Mouse (Mus musculus) midbrain, embryonic 14.5 days (tissue): ENCODE measurements around the gene Dpyd. TPM values are rescaled to one million over a fixed set of nuclear protein-coding genes. Genes with fewer than 3 reads are reported as not detected.

ENCODE experiments used
- ATAC-seq: fragments of 200-750 bp; cut with Nextera tagmentation; 2 replicates; pipeline ENCODE4 v1.8.0; 2017; ENCODE audit warnings: moderate number of reproducible peaks, moderate library complexity; ENCODE audit not compliant: low FRiP score, low TSS enrichment
- DNase-seq: peaks from one replicate; pipeline ENCODE4 v3.0.0-alpha.2; 2015
- H3K27ac ChIP-seq: fragments of 300-500 bp; sonication (generic); replicated peaks from 2 replicates; pipeline ENCODE4 v1.5.1; 2014; ENCODE audit warnings: mild to moderate bottlenecking, low read depth, low read length, moderate library complexity
- H3K27me3 ChIP-seq: fragments of 300-500 bp; sonication (generic); 2 replicates; pipeline ENCODE4 v1.6.1; 2014; ENCODE audit warnings: low read length, control low read depth, mixed read lengths; ENCODE audit not compliant: control insufficient read depth, insufficient read depth
- H3K36me3 ChIP-seq: fragments of 300-500 bp; sonication (generic); 2 replicates; pipeline ENCODE4 v1.6.1; 2014; ENCODE audit warnings: low read length, control low read depth; ENCODE audit not compliant: control insufficient read depth, insufficient read depth
- H3K4me1 ChIP-seq: fragments of 300-500 bp; sonication (generic); 2 replicates; pipeline ENCODE4 v1.6.1; 2014; ENCODE audit warnings: mild to moderate bottlenecking, antibody characterized with exemption, low read length, control low read depth; ENCODE audit not compliant: control insufficient read depth, insufficient read depth
- H3K4me2 ChIP-seq: fragments of 300-500 bp; sonication (generic); 2 replicates; pipeline ENCODE4 v1.6.1; 2014; ENCODE audit warnings: mild to moderate bottlenecking, low read length, moderate library complexity
- H3K4me3 ChIP-seq: fragments of 300-500 bp; sonication (generic); replicated peaks from 2 replicates; pipeline ENCODE4 v1.5.1; 2014; ENCODE audit warnings: low read depth, low read length
- H3K9ac ChIP-seq: fragments of 300-500 bp; sonication (generic); replicated peaks from 2 replicates; pipeline ENCODE4 v1.6.1; 2014; ENCODE audit warnings: mild to moderate bottlenecking, low read length, moderate library complexity
- H3K9me3 ChIP-seq: fragments of 300-500 bp; sonication (generic); 2 replicates; pipeline ENCODE4 v1.6.1; 2016; ENCODE audit warnings: low read length, control low read depth, mixed read lengths; ENCODE audit not compliant: control insufficient read depth
- WGBS: fragments of 180-500 bp; shearing (Covaris S2); extraction: QIAGEN DNeasy Blood & Tissue Kit; methylation state at CpG from one replicate; pipeline ENCODE4 v1.1.7; 2014; 5-methylcytosine and 5-hydroxymethylcytosine counted together
- polyA plus RNA-seq: library from polyadenylated mRNA; unstranded; fragments of >200 nt; fragmentation: Nextera tagmentation; extraction: Ambion mirVana; gene quantifications from 2 replicates; pipeline ENCODE4 v1.2.1, GENCODE M21; 2014

Gene Dpyd
- polyA plus RNA-seq, 1 experiment from 2014 or later = 3.4 TPM

DNA sequence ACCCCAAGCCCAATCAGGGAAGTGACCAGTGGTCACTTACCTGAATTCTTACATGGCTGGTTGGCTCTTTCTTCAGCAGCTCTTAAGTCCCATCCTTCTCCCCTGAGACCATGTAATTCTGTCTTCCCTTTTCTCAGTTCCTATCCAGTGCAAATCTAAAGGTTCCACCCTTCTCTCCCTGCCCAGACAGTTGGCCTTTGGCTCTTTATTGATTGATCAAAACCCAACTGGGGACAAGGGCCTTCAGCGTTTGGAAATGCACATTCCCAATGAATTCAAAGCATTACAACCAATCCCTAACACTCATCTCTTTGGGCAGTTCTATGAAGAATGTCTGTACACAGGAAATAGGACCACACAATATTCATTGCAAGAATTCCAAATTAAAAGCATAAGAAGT is 251.0 kb downstream of the Dpyd start:
- Histone ChIP-seq H3K4me1 (no peaks in the 10 kb centered on the region), H3K27ac (no peak overlapping the region), H3K27me3 (no peaks in the 10 kb centered on the region), H3K9me3 (no peaks in the 10 kb centered on the region), H3K36me3 (no peaks in the 10 kb centered on the region), H3K4me3 (no peak overlapping the region), H3K9ac (no peak overlapping the region), H3K4me2 (no peak overlapping the region)
- DNase-seq (no peak), ATAC-seq (no peak)
- WGBS = 70% methylated on average over 1 of the region's 1 CpGs

DNA sequence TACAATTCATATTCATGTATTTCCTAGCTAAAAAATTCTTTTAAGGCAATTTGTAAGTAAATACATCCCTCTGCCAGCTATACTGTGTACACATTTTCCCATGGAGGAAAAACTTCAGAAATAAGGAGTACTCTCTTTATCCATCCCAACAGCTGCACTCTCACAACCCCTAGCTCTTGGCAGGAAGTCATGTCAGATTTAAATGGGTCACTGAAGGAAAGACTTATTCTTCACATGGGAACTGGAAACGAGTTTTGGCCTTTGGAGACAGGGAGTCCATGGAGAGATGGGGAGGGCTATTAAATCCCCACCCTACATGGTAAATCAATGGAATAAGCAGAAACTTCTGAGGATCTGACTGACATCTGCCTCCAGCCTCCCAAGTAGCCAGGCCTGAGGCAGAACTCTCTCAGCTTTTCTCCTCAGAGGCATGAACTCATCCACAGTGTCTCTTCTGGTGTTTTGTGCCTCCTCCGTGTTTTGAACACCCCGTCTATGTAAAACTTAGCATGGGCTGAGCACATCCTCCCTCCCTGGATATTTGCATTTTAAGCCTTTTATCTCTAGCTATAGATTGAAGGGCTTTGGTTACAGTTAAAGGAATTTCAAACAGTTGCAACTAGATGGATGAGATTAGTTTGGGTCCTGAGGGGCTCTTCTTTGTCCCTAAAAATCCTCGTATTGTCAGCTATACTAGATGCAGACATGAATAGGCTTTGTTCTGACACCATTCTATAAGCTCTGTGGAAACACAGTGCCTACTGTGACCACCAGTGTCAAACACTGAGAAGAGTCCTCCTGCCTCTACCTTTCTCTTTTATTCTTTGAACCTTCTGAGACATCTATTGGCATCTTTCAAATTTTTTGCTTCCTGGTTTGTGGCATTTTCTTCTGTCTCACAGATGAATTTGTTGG is 288.9 kb downstream of the Dpyd start:
- Histone ChIP-seq H3K4me1 (no peaks in the 10 kb centered on the region), H3K4me3 (no peak overlapping the region), H3K9me3 (no peaks in the 10 kb centered on the region), H3K27ac (no peak overlapping the region), H3K4me2 (no peak overlapping the region), H3K36me3 (no peaks in the 10 kb centered on the region), H3K27me3 (no peaks in the 10 kb centered on the region), H3K9ac (no peak overlapping the region)
- DNase-seq = peak; percentile 14
- no peak for ATAC-seq
- WGBS = 6% methylated on average over 4 of the region's 4 CpGs

DNA sequence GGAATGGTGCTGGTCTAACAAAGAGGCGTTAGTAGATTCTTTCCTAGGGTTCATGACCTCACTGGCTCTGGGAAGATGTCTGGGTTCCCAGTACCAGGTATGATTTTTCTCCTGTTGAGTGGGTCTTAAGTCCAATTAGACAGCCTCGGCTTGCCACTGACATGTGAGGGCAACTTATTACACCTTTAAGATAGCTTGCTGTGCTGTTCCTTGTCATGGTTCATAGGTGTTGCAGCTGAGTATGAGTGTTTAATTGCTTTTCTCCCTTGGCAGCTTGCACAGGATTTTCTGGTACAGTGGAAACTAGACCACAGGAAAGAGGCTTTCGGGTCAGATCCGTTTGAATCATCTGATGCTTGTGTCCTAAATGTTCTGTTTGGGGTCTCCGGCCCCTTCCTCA is 290.8 kb downstream of the Dpyd start:
- Histone ChIP-seq H3K4me2 (no peak overlapping the region), H3K36me3 (no peaks in the 10 kb centered on the region), H3K4me1 (no peaks in the 10 kb centered on the region), H3K9ac (no peak overlapping the region), H3K27me3 (no peaks in the 10 kb centered on the region), H3K27ac (no peak overlapping the region), H3K9me3 (no peaks in the 10 kb centered on the region), H3K4me3 (no peak overlapping the region)
- DNase-seq = no peak
- ATAC-seq = no peak
- WGBS = 89% methylated on average over 5 of the region's 5 CpGs

DNA sequence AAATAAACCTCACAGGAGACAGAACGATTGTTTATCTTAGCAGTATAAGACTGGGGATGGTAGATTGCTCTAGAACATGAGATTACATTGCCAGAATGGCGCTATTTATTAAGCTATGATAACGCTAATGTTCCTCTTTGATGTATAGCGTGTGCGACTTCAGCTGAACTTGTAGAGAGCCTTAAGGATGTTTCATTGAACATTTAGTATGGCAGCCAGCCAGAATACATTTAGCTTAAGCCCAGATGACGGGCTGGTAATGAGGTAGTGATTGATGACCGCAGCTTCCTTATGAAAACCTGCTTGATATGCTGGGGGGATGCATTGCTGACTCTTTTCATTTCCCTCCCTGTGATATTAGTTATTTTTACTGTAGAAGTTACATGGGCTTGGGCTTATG is 293.5 kb downstream of the Dpyd start:
- Histone ChIP-seq H3K4me3 (no peak overlapping the region), H3K4me2 (no peak overlapping the region), H3K9me3 (no peaks in the 10 kb centered on the region), H3K27ac (no peak overlapping the region), H3K27me3 (no peaks in the 10 kb centered on the region), H3K36me3 (no peaks in the 10 kb centered on the region), H3K9ac (no peak overlapping the region), H3K4me1 (no peaks in the 10 kb centered on the region)
- peak; percentile 62 for DNase-seq
- no peak for ATAC-seq
- 56% methylated on average over 7 of the region's 7 CpGs for WGBS

DNA sequence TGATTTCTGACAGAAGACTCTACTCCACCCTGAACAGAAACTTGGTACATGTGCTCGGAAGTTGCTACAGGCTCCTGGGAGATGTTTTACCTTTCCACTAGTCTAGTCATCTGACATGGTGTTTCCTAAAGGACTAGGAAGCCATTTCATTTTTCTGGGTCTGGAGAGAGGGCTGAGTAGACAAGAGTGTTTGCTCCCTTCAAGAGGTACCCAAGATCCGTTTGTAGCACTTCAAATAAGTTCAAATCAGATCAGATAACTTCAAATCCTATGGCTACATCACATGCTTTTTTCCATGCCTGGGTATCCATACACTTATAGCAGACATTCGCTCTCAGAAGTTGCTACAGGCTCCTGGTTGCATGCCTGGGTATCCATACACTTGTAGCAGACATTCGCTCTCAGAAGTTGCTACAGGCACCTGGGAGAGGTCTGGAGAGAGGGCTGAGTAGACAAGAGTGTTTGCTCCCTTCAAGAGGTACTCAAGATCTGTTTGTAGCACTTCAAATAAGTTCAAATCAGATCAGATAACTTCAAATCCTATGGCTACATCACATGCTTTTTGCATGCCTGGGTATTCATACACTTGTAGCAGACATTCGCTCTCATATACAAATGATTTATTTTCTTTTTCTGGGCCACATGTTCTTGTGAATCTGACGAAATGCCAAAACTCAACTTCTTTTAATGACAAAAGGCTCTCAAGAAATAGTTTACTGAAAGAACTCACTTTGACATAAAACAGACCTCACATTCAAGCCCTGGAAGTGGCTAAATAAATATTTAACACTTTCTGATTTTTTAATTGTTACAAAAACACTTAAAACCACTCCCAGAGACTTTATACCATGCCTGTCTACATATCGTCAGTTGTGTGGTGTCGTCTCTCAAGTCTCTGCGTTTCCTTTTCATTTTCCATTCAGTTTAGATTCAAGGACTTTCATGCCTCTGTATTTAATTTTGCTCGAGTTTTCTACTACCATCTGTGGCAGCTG is 307.5 kb downstream of the Dpyd start:
- Histone ChIP-seq H3K9me3 (no peaks in the 10 kb centered on the region), H3K4me3 (no peak overlapping the region), H3K27me3 (no peaks in the 10 kb centered on the region), H3K9ac (no peak overlapping the region), H3K4me2 (no peak overlapping the region), H3K36me3 (no peaks in the 10 kb centered on the region), H3K27ac (no peak overlapping the region), H3K4me1 (no peaks in the 10 kb centered on the region)
- WGBS = 88% methylated on average over 10 of the region's 10 CpGs
- no peak for DNase-seq
- ATAC-seq = no peak

DNA sequence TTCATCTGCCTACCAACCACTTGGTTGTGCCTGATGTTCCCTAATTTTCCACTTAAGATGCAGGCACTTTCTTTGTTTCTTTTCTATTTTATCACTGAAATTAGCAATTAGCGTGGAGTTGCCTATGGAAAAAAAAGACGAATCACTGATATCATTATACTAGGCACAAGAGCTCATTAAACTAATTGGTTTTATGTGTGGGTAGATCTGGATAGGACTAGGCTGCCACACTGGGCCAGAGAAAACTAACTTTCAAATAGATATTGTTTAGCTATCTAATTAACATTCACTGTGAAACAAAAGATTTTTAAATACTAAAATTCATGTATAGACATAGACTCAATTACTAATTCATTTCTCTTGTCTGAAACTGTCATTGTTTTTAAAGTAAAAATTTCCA is 313.9 kb downstream of the Dpyd start:
- no peak overlapping the region for H3K4me2 ChIP-seq
- no peaks in the 10 kb centered on the region for H3K4me1 ChIP-seq
- ATAC-seq = no peak
- no peak for DNase-seq
- no peaks in the 10 kb centered on the region for H3K27me3 ChIP-seq
- H3K9ac ChIP-seq = no peak overlapping the region
- H3K27ac ChIP-seq = no peak overlapping the region
- H3K36me3 ChIP-seq = no peaks in the 10 kb centered on the region
- WGBS = 85% methylated on average over 2 of the region's 2 CpGs
- no peak overlapping the region for H3K4me3 ChIP-seq
- H3K9me3 ChIP-seq = no peaks in the 10 kb centered on the region

DNA sequence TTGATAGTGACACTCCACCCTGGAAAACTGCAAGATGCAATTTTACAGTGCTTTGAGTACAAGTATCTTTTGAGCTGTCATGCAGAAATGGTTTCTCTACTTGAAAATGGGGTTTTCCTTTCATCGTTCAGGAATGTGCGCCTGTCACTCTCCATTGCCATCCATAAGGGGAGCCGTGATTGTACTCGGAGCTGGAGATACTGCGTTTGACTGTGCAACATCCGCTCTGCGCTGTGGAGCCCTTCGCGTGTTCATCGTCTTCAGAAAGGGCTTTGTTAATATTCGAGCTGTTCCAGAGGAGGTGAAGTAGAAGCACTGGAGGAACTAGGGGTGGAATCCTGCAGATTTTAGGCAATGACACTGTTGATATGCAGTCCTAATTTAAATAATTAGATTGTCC is 337.1 kb downstream of the Dpyd start:
- Histone ChIP-seq H3K4me2 (0 out of 2 replicates have a peak overlapping the region, but pooled peaks have one; percentile 1), H3K27me3 (no peaks in the 10 kb centered on the region), H3K9ac (no peak overlapping the region), H3K27ac (no peak overlapping the region), H3K9me3 (no peaks in the 10 kb centered on the region), H3K4me3 (no peak overlapping the region), H3K4me1 (no peaks in the 10 kb centered on the region), H3K36me3 (no peaks in the 10 kb centered on the region)
- DNase-seq (peak; percentile 68), ATAC-seq (no peak; the same call in 1 of the 2 replicates)
- WGBS = 65% methylated on average over 11 of the region's 11 CpGs

DNA sequence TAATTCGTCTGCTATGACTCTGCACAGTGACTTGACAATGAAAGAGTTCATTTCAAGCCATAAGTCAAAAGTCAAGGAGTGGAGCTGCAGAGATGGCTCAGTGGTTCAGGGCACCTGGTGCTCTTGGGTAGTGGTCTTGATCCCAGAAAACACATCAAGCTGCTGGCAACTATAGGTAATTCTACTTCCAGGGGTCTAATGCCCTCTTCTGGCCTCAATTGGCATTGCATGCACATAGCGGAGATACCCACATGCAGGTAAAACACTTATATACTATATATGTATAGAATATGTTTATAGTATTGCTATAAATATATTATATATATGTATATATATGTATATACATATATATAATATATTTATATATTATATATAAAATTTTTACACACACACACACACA is 429.4 kb downstream of the Dpyd start:
- ATAC-seq (no peak), DNase-seq (no peak)
- Histone ChIP-seq H3K9ac (no peak overlapping the region), H3K4me2 (no peak overlapping the region), H3K27me3 (no peaks in the 10 kb centered on the region), H3K27ac (no peak overlapping the region), H3K36me3 (no peaks in the 10 kb centered on the region), H3K4me1 (no peaks in the 10 kb centered on the region), H3K4me3 (no peak overlapping the region), H3K9me3 (no peaks in the 10 kb centered on the region)
- WGBS = 94% methylated on average over 2 of the region's 2 CpGs
